ENCODE assay signal across 19 mouse cellular contexts in the genomic region with DNA sequence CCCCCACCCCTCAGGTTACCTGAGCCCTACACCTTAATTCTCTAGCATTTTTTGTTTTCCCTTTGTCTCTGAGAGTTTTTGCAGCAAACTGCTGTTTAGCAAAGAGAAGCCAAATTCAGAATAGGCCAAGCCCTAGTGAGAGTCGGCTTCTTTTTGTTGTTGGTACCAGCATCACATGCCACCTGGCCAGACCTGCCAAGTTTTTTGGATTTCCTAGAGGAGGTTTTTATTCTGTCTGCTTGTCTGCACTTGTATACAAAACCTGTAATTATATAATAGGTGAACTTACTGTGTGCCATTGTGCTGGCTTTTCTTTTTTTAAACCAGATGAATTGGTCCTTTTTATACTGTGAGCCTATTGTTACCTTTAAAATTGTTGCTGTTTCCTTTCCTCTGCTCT.
DNase-seq lines count a peak whose midpoint lies in the region; ATAC-seq lines count a peak whose summit lies in the region.
"Had no signal": no experiment of that assay in that cellular context is flagged by ENCODE, and none has a peak within 500 bp of the region (broad histone marks: within the 10 kb centered on the region; RNA-seq: fewer than 3 reads in every experiment).

No protein-coding gene starts in this region.

- no peaks in the 10 kb centered on the region for H3K9me3 ChIP-seq in embryonic facial prominence, embryonic 13.5 days
- no peaks in the 10 kb centered on the region for H3K9me3 ChIP-seq in embryonic facial prominence, embryonic 10.5 days
- H3K9me3 ChIP-seq in embryonic facial prominence, embryonic 14.5 days (ENCODE audit: control insufficient read depth, low read length), result no peaks in the 10 kb centered on the region

- H3K9ac ChIP-seq in embryonic facial prominence, embryonic 13.5 days, result no peak overlapping the region
- H3K9ac ChIP-seq in embryonic facial prominence, embryonic 14.5 days (ENCODE audit: low read depth, low read length), result no peak overlapping the region

- DNase-seq in embryonic facial prominence, embryonic 10.5 days (ENCODE audit: low spot score), result no peak
- DNase-seq in embryonic facial prominence, embryonic 14.5 days (ENCODE audit: low spot score), result peak; percentile 65
- no peak for DNase-seq in left cerebral cortex, postnatal 4 days
- DNase-seq: adrenal gland, adult 2 months; adrenal gland, adult 8-10 months; adrenal gland, postnatal 10 days; adrenal gland, postnatal 14 days; adrenal gland, postnatal 25 days; adrenal gland, postnatal 36 days; B cell, adult 2 months; cerebellum, adult 11 months; cerebellum, adult 11-12 months; cerebellum, adult 18-20 months had no signal

- intact Hi-C loops in left cerebral cortex, postnatal 4 days (cut with DNase I), result no loop called here

- peak overlapping the region; percentile 24; the same call in 1 of the 2 replicates for H3K27ac ChIP-seq in embryonic facial prominence, embryonic 13.5 days
- H3K27ac ChIP-seq in embryonic facial prominence, embryonic 10.5 days (replicated peaks), result no peak overlapping the region
- no peak overlapping the region for H3K27ac ChIP-seq in embryonic facial prominence, embryonic 14.5 days (replicated peaks; ENCODE audit: low read depth, low read length)

- H3K36me3 ChIP-seq in embryonic facial prominence, embryonic 13.5 days, result no peaks in the 10 kb centered on the region
- H3K36me3 ChIP-seq in embryonic facial prominence, embryonic 10.5 days (replicated peaks), result no peaks in the 10 kb centered on the region
- no peaks in the 10 kb centered on the region for H3K36me3 ChIP-seq in embryonic facial prominence, embryonic 14.5 days (ENCODE audit: control insufficient read depth, insufficient read depth, low read length)
- H3K36me3 ChIP-seq: G1E had no signal

- H3K4me3 ChIP-seq in embryonic facial prominence, embryonic 13.5 days, result no peak overlapping the region
- H3K4me3 ChIP-seq in embryonic facial prominence, embryonic 10.5 days, result no peak overlapping the region
- no peak overlapping the region for H3K4me3 ChIP-seq in embryonic facial prominence, embryonic 14.5 days (ENCODE audit: low read depth, low read length)

- no peak overlapping the region for H3K4me2 ChIP-seq in embryonic facial prominence, embryonic 13.5 days
- no peak overlapping the region for H3K4me2 ChIP-seq in embryonic facial prominence, embryonic 14.5 days (ENCODE audit: low read depth, low read length)

- ATAC-seq in embryonic facial prominence, embryonic 13.5 days (ENCODE audit: insufficient number of reproducible peaks, insufficient read depth, low FRiP score, low TSS enrichment, low read depth), result no peak
- ATAC-seq in embryonic facial prominence, embryonic 14.5 days (ENCODE audit: low read depth), result peak; percentile 57; the same call in 1 of the 2 replicates
- ATAC-seq: activated CD4-positive, CD25-positive, alpha-beta regulatory T cell, adult 4 months; CD4-positive, CD25-positive, alpha-beta regulatory T cell, adult 4 months; Patski had no signal

- no peaks in the 10 kb centered on the region for H3K27me3 ChIP-seq in embryonic facial prominence, embryonic 13.5 days
- H3K27me3 ChIP-seq in embryonic facial prominence, embryonic 10.5 days (replicated peaks; ENCODE audit: low read depth, poor library complexity, severe bottlenecking), result no peaks in the 10 kb centered on the region
- H3K27me3 ChIP-seq in embryonic facial prominence, embryonic 14.5 days (replicated peaks; ENCODE audit: control insufficient read depth, insufficient read depth, low read length), result no peaks in the 10 kb centered on the region
- H3K27me3 ChIP-seq: CH12.LX had no signal

- peaks cover 4% of the 10 kb centered on the region; the same call in 1 of the 2 replicates for H3K4me1 ChIP-seq in embryonic facial prominence, embryonic 13.5 days
- 0 out of 2 replicates have a peak, but pooled peaks cover 2% of the 10 kb centered on the region for H3K4me1 ChIP-seq in embryonic facial prominence, embryonic 10.5 days
- H3K4me1 ChIP-seq in embryonic facial prominence, embryonic 14.5 days (ENCODE audit: control insufficient read depth, insufficient read depth, low read length), result no peaks in the 10 kb centered on the region

- WGBS in embryonic facial prominence, embryonic 13.5 days, result 64% methylated on average over 1 of the region's 1 CpGs
- WGBS in embryonic facial prominence, embryonic 10.5 days, result 85% methylated on average over 1 of the region's 1 CpGs
- WGBS in embryonic facial prominence, embryonic 14.5 days, result 70% methylated on average over 1 of the region's 1 CpGs
